Mouse (Mus musculus): ENCODE results near the gene 1700011L22Rik. TPM values are rescaled to one million over a fixed set of nuclear protein-coding genes. Genes with fewer than 3 reads are reported as not detected.

The 1700011L22Rik gene
- polyA plus RNA-seq, 1 experiment, result not detected

DNA sequence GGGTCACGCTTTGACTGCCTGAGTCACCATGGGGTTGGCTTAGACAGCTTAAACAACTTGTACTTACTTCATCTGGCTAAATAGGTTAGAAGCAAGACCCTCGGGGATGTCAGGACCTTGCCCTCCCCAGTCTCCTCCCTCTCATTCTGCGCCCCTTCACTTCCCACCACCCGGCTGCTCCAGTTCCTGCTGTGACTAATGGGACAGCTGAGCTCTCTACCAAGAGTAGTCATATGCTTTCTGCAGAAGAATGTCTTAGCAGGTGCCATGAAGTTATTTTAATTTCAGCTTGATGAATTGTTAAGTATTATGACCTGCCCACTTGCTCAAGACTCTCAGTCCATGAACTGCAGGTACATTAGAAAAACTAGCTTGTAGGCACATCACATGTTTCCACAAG is 51.9 kb downstream of the 1700011L22Rik start:
- no peak overlapping the region for H3K4me3 ChIP-seq (replicated peaks; ENCODE audit: extremely low read depth, low read depth, low read length)
- 81% methylated on average over 4 of the region's 4 CpGs for WGBS
- H3K4me1 ChIP-seq (ENCODE audit: control insufficient read depth, insufficient read depth, low read length), result no peaks in the 10 kb centered on the region
- DNase-seq, result no peak
- TF ChIP-seq CTCF (IDR thresholded peaks at IDR 0.05; ENCODE audit: insufficient read depth, low read length) (no peak), POLR2A (IDR thresholded peaks at IDR 0.05; ENCODE audit: borderline replicate concordance, extremely low read depth, low read depth, low read length) (no peak)

DNA sequence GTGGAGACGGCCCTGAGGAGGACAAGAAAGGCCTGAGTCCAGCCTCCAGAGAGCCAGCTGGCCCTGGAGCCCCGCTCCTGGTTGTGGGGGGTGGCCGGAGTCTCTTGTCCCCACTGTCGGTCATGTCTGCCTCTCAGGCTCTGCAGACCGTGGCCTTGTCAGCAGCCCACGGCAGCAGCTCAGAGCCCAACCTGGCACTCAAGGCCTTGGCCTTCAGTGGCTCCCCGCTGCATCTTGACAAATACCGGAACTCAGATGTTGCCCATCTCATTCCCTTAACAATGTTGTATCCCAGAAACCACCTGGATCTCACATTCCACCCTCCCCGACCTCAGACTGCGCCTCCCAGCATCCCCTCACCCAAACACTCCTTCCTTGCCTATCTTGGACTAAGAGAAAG is 58.3 kb downstream of the 1700011L22Rik start:
- WGBS, result 91% methylated on average over 10 of the region's 10 CpGs
- no peak overlapping the region for H3K4me3 ChIP-seq (replicated peaks; ENCODE audit: extremely low read depth, low read depth, low read length)

DNA sequence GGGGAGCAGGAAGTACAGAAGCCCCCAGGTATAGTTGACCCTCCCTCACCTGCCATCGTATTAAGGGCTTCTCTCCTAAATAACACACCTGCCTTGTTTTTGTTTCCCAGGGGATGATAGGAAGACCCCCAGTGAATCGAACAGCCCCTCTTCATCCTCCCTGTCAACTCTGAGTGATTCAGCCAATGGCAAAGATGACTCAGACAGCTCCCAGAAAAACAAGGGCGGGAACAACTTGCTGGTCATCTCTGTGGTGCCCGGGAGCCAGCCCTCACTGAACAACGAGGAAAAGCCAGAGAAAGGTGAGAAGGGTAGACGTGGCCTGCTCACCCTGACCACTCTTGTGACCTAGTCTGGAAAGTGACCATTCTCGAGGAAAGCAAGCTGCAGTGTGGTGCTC is 62.9 kb downstream of the 1700011L22Rik start:
- H3K4me3 ChIP-seq (replicated peaks; ENCODE audit: extremely low read depth, low read depth, low read length), result no peak overlapping the region
- no peak for DNase-seq
- TF ChIP-seq CTCF (IDR thresholded peaks at IDR 0.05; ENCODE audit: insufficient read depth, low read length), result no peak
- no peak for TF ChIP-seq POLR2A (IDR thresholded peaks at IDR 0.05; ENCODE audit: borderline replicate concordance, extremely low read depth, low read depth, low read length)
- H3K4me1 ChIP-seq (ENCODE audit: control insufficient read depth, insufficient read depth, low read length), result no peaks in the 10 kb centered on the region
- 81% methylated on average over 7 of the region's 7 CpGs for WGBS

More for the DNA sequence above, 58.3 kb downstream of the 1700011L22Rik start:
- no peaks in the 10 kb centered on the region for H3K4me1 ChIP-seq (ENCODE audit: control insufficient read depth, insufficient read depth, low read length)
- DNase-seq, result no peak
- no peak for TF ChIP-seq CTCF (IDR thresholded peaks at IDR 0.05; ENCODE audit: insufficient read depth, low read length)
- no peak for TF ChIP-seq POLR2A (IDR thresholded peaks at IDR 0.05; ENCODE audit: borderline replicate concordance, extremely low read depth, low read depth, low read length)

DNA sequence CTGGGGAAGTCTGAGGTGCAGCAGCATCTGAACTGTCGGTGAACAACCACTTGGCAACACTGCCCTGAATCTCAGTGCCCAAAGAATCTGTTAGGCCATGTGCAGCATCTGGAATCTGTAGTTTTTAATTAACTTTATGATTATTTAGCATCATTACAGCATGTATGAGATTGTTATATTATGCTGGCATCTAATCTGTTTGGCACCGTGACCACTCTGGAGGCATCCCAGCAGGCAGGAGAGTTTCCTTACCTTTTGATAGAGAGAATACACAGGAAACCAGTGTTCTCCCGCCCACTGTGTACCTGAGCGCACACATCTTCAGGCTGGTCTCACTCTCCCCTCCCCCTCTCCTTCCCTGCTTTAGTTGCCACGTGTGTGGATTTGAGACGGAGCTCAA is 68.7 kb downstream of the 1700011L22Rik start:
- Histone ChIP-seq H3K4me3 (replicated peaks; ENCODE audit: extremely low read depth, low read depth, low read length) (no peak overlapping the region), H3K4me1 (ENCODE audit: control insufficient read depth, insufficient read depth, low read length) (no peaks in the 10 kb centered on the region)
- TF ChIP-seq CTCF (IDR thresholded peaks at IDR 0.05; ENCODE audit: insufficient read depth, low read length) (no peak), POLR2A (IDR thresholded peaks at IDR 0.05; ENCODE audit: borderline replicate concordance, extremely low read depth, low read depth, low read length) (no peak)
- WGBS, result 86% methylated on average over 6 of the region's 6 CpGs
- no peak for DNase-seq

DNA sequence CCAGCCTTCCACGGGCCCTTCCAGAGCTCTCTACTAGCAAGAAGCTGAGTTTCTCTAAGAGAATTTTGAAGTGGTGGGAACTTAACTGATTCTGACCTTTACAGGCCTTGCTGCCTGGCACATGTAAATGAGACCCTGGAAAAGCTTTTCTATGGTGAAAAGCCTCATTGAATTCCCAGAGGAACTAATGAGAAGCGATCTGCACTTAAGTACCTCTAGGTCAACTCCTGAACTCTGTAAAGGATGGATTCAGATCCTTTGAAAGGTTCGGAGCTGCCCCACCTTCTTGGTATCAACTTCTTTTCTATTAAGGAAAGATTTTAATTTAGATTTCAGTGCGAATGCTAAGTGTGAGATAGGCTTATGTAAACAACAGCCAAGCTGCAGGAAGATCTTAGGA is 72.4 kb downstream of the 1700011L22Rik start:
- 53% methylated on average over 4 of the region's 4 CpGs for WGBS
- DNase-seq, result no peak
- H3K4me1 ChIP-seq (ENCODE audit: control insufficient read depth, insufficient read depth, low read length), result peaks cover 5% of the 10 kb centered on the region
- H3K4me3 ChIP-seq (replicated peaks; ENCODE audit: extremely low read depth, low read depth, low read length), result no peak overlapping the region
- TF ChIP-seq CTCF (IDR thresholded peaks at IDR 0.05; ENCODE audit: insufficient read depth, low read length), result no peak
- TF ChIP-seq POLR2A (IDR thresholded peaks at IDR 0.05; ENCODE audit: borderline replicate concordance, extremely low read depth, low read depth, low read length), result no peak

DNA sequence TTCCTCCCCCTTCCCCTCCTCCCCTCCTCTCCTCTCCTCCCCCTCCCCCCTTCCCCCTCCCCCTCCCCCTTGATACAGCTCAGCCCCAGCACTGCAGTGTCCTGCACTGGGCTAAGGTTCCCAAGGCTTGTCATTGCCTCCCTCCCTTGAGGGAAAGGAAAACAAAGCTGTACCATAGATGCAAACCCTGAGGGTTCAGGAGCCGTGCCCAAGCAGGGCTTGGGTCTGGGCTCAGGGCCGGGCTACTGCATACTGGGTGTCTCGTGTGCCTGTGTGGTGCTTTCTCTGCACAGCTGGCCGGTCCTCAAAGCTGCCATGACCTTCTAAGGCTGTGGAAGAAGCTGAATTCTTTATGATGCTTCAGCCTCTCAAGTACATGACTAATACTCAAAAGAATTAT is 74.8 kb downstream of the 1700011L22Rik start:
- no peak for DNase-seq
- Histone ChIP-seq H3K4me1 (ENCODE audit: control insufficient read depth, insufficient read depth, low read length) (peaks cover 5% of the 10 kb centered on the region), H3K4me3 (replicated peaks; ENCODE audit: extremely low read depth, low read depth, low read length) (no peak overlapping the region)
- WGBS, result 67% methylated on average over 4 of the region's 4 CpGs
- no peak for TF ChIP-seq CTCF (IDR thresholded peaks at IDR 0.05; ENCODE audit: insufficient read depth, low read length)
- no peak for TF ChIP-seq POLR2A (IDR thresholded peaks at IDR 0.05; ENCODE audit: borderline replicate concordance, extremely low read depth, low read depth, low read length)

DNA sequence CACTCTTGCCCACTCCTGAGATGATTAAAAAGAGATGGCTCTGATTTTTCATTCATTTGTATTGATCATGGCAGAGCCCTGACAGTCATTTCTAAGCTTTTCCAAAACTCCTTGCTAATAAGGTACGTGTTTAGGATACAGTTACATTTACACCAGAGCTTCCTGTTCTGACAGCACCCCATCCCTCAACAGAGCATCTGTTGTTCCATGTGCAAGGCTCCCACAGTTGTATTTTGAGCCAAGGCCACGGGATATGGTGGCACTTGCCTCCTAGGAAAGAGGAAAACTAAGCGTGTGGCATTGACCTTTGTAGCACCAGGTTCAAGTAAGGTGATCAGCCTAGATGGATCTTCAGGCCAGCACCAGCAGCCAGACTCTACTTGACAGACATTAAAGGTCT is 83.1 kb downstream of the 1700011L22Rik start:
- Histone ChIP-seq H3K4me3 (replicated peaks; ENCODE audit: extremely low read depth, low read depth, low read length) (no peak overlapping the region), H3K4me1 (ENCODE audit: control insufficient read depth, insufficient read depth, low read length) (peaks cover 16% of the 10 kb centered on the region)
- WGBS, result 73% methylated on average over 3 of the region's 3 CpGs
- no peak for DNase-seq
- TF ChIP-seq POLR2A (IDR thresholded peaks at IDR 0.05; ENCODE audit: borderline replicate concordance, extremely low read depth, low read depth, low read length) (no peak), CTCF (IDR thresholded peaks at IDR 0.05; ENCODE audit: insufficient read depth, low read length) (no peak)

DNA sequence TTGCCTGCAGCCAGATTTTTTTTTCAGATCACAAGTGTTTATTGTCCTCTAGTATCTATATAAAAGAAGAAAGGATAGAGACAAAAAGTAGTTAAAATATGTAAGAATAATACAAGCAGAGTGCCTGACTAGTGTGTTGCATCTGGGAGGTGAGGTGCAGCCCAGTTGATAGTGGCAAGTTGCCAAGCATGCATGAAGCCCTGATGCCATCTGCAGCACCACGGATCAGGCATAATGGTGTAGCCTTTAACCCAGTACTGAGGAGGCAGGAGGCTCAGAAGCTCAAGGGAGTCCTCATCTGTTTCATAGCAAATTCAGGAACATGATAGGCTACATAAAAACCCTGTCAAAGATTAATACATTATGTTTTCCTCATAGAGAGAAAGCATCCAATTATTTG is 84.0 kb downstream of the 1700011L22Rik start:
- no peak for TF ChIP-seq CTCF (IDR thresholded peaks at IDR 0.05; ENCODE audit: insufficient read depth, low read length)
- TF ChIP-seq POLR2A (IDR thresholded peaks at IDR 0.05; ENCODE audit: borderline replicate concordance, extremely low read depth, low read depth, low read length), result no peak
- DNase-seq, result no peak
- WGBS, result 33% methylated on average over 1 of the region's 1 CpGs
- peaks cover 20% of the 10 kb centered on the region for H3K4me1 ChIP-seq (ENCODE audit: control insufficient read depth, insufficient read depth, low read length)
- H3K4me3 ChIP-seq (replicated peaks; ENCODE audit: extremely low read depth, low read depth, low read length), result no peak overlapping the region

DNA sequence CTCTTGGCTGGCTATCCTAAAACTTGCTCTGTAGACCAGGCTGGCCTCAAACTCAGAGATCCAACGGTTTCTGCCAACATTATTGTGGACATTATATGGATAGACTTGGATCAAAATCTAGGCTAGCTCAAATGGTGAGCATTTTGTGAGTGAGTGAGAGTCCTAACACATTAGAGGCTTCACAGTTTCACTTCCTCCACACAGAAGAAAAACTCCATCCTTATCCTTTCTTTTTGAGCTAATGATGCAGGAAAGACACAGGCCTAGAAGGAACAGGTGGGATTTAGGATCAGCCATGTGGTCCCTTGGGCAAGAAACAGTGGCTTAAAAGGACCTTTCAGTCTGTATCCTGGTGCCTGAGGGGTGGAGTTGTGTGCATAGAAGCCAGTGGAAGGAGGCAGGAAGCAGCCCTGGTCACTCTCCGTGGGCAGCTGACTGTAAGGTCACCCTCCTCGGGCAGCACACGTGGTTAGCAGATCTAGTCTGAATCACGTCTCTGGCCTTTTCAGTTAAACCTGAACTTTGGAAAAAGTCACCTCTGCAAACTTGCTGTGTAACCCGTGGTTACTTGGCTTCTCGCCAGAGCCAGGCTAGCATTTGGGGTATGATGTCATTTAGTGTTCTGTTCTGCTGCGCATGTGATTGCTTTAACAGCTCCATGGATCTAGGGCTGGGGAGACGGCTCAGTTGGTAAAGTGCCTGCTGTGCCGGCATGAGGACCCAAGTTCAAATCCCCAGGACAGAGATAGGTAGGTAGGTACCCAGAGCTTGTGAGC is 85.6 kb downstream of the 1700011L22Rik start:
- 21% methylated on average over 10 of the region's 10 CpGs for WGBS
- peak; percentile 50 for DNase-seq

DNA sequence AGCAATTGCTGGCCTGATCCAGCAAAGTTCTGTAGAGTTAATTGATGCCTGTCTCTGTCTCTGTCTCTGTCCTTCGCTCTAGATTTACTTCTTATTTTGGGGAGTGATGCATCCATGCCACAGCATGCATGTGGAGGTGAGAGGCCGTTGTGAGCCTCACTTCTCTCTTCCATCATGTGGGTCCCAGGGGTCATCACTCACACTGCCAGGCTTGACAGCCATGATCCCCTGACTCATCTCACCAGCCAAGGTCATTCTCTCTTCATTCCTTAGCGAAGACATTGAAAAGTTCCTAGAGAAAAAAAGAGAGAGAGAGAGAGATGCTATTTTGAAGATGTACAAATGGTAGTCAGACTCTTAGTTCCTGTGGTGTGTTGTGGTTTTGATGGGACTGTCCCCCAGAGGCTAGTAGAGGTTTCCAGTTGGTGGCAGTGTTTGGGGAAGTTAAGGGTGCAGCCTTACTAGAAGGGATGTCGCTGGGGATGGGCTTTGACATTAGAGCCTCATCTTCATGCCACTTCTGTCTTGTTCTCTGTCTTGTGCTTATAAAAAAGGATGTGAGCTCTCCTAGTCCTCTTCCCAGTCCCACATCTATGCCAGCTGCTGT is 87.1 kb downstream of the 1700011L22Rik start:
- Histone ChIP-seq H3K4me3 (replicated peaks; ENCODE audit: extremely low read depth, low read depth, low read length) (no peak overlapping the region), H3K4me1 (ENCODE audit: control insufficient read depth, insufficient read depth, low read length) (peaks cover 20% of the 10 kb centered on the region)
- WGBS, result 75% methylated on average over 4 of the region's 4 CpGs
- TF ChIP-seq POLR2A (IDR thresholded peaks at IDR 0.05; ENCODE audit: borderline replicate concordance, extremely low read depth, low read depth, low read length), result no peak
- TF ChIP-seq CTCF (IDR thresholded peaks at IDR 0.05; ENCODE audit: insufficient read depth, low read length), result no peak
- DNase-seq, result no peak

More for the DNA sequence above, 85.6 kb downstream of the 1700011L22Rik start:
- Histone ChIP-seq H3K4me1 (ENCODE audit: control insufficient read depth, insufficient read depth, low read length) (peaks cover 20% of the 10 kb centered on the region), H3K4me3 (replicated peaks; ENCODE audit: extremely low read depth, low read depth, low read length) (peak overlapping the region; percentile 9)
- no peak for TF ChIP-seq POLR2A (IDR thresholded peaks at IDR 0.05; ENCODE audit: borderline replicate concordance, extremely low read depth, low read depth, low read length)
- TF ChIP-seq CTCF (IDR thresholded peaks at IDR 0.05; ENCODE audit: insufficient read depth, low read length), result no peak

Other genes starting within 250 kb of the 1700011L22Rik start
- gene Zfp827, start 220.1 kb downstream of the 1700011L22Rik start, polyA plus RNA-seq (2012; rRNA removed), result 9.1 and 9.6 TPM in 2 replicates
- gene Mmaa, start 46.4 kb upstream of the 1700011L22Rik start, polyA plus RNA-seq (2012; rRNA removed), result 2.9 and 6.4 TPM in 2 replicates
- 35.0 and 46.0 TPM in 2 replicates for gene Smad1, start 150.9 kb upstream of the 1700011L22Rik start, polyA plus RNA-seq (2012; rRNA removed)

Measured in lung, adult 2 months (tissue).